Mouse (Mus musculus) spleen, adult 2 months (tissue): ENCODE data around the gene Fam98c. TPM values are rescaled to one million over a fixed set of nuclear protein-coding genes. Genes with fewer than 3 reads are reported as not detected.
"Not testable (repeated sequence)": the region's sequence is repeated elsewhere in the genome, so short reads cannot be mapped to it uniquely, and the experiment has no call there.

Experiments
- DNase-seq, 2 experiments: peaks; one replicate each; pipeline versions ENCODE4 v3.0.0 to v3.0.0-alpha.2; 2012 to 2021; ENCODE audit warnings: low spot score in 2 of 2, low read depth in 1 of 2
- H3K27ac ChIP-seq: fragments of 200-500 bp; 2 replicates; pipeline ENCODE4 v1.5.1; 2012; ENCODE audit warnings: low read length, inconsistent platforms; ENCODE audit not compliant: insufficient read depth
- H3K27me3 ChIP-seq: fragments of 200-500 bp; 2 replicates; pipeline ENCODE4 v1.6.1; 2012; ENCODE audit warnings: mild to moderate bottlenecking, moderate library complexity, low read length, inconsistent platforms; ENCODE audit not compliant: control insufficient read depth, insufficient read depth
- H3K36me3 ChIP-seq: fragments of 200-500 bp; 2 replicates; pipeline ENCODE4 v1.6.1; 2012; ENCODE audit warnings: mild to moderate bottlenecking, low read length, inconsistent platforms; ENCODE audit not compliant: control insufficient read depth, insufficient read depth
- H3K4me1 ChIP-seq: fragments of 200-500 bp; 2 replicates; pipeline ENCODE4 v1.6.1; 2011; ENCODE audit warnings: inconsistent platforms; ENCODE audit not compliant: control insufficient read depth, insufficient read depth, insufficient read length
- H3K4me3 ChIP-seq: fragments of 200-500 bp; 2 replicates; pipeline ENCODE4 v1.5.1; 2011; ENCODE audit warnings: mild to moderate bottlenecking, inconsistent platforms; ENCODE audit not compliant: insufficient read depth, insufficient read length; ENCODE audit errors: extremely low read depth
- CTCF ChIP-seq: fragments of 200-500 bp; IDR thresholded peaks from 2 replicates; pipeline ENCODE4 v1.5.1; 2011; ENCODE audit warnings: mild to moderate bottlenecking, inconsistent platforms; ENCODE audit not compliant: insufficient read depth, insufficient read length, insufficient replicate concordance; ENCODE audit errors: extremely low read depth
- POLR2A ChIP-seq: fragments of 200-500 bp; IDR thresholded peaks from 2 replicates; pipeline ENCODE4 v1.6.1; 2011; ENCODE audit warnings: low read depth, low read length, inconsistent platforms
- WGBS: fragments of 180-500 bp; shearing (Covaris S2); methylation state at CpG from one replicate; pipeline ENCODE4 v1.1.7; 2018; 5-methylcytosine and 5-hydroxymethylcytosine counted together
- polyA plus RNA-seq: library from polyadenylated mRNA; depleted of rRNA; stranded (reverse); fragments of >200 nt; gene quantifications from 2 replicates; pipeline ENCODE4 v1.2.3, GENCODE M21; 2012

The Fam98c gene
- polyA plus RNA-seq, 1 experiment = 40.3 TPM

DNA sequence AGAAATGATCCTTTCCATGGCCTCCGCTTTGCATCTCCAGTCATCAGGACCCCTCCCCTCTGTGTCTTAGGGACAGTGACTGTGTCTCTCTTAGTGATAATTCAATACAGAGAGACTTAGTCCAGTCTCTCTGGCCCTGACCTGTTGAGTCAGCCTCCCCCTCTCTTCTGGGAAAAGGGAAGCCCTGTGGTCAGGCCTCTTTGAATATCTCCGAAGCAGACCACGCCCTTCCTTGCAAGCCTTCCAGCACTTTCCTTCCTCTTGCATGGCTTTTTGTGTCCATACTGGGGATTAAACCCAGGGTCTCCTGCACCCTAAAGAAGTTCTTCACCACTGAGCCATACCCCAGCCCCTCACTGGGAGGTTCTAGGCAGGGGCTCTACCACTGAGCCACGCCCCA is 12.0 kb downstream of the Fam98c start:
- Histone ChIP-seq H3K4me1 (no peaks in the 10 kb centered on the region; the same call in 1 of the 2 replicates), H3K27ac (no peak overlapping the region), H3K36me3 (no peaks in the 10 kb centered on the region), H3K27me3 (no peaks in the 10 kb centered on the region), H3K4me3 (no peak overlapping the region)
- TF ChIP-seq POLR2A (no peak), CTCF (no peak)
- DNase-seq = no peak
- 55% methylated on average over 4 of the region's 4 CpGs for WGBS

DNA sequence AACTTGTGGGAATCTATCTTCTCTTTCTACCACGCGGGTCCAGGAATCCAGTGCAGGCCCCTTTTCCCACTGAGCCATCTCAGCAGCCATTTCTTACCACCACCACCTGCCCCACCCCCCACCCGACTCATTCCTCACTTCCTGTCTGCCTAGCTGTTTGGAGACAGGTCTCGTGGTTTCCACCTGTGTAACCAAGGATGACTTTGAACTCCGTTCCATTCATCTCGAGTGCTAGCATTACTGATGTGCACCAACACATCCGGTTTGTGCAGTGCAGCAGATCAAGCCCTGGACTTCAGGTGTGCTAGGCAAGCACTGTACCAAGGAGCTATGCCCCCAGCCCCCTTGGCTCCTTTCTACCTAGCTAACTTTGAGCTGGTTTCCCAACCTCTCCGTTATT is 14.6 kb downstream of the Fam98c start:
- H3K4me1 ChIP-seq = no peaks in the 10 kb centered on the region; the same call in 1 of the 2 replicates
- WGBS = 46% methylated on average over 8 of the region's 8 CpGs
- DNase-seq = peak in 1 of 2 experiments; percentile 53
- no peaks in the 10 kb centered on the region for H3K27me3 ChIP-seq
- H3K36me3 ChIP-seq = no peaks in the 10 kb centered on the region
- no peak overlapping the region for H3K4me3 ChIP-seq
- TF ChIP-seq CTCF (no peak), POLR2A (no peak)
- no peak overlapping the region for H3K27ac ChIP-seq

DNA sequence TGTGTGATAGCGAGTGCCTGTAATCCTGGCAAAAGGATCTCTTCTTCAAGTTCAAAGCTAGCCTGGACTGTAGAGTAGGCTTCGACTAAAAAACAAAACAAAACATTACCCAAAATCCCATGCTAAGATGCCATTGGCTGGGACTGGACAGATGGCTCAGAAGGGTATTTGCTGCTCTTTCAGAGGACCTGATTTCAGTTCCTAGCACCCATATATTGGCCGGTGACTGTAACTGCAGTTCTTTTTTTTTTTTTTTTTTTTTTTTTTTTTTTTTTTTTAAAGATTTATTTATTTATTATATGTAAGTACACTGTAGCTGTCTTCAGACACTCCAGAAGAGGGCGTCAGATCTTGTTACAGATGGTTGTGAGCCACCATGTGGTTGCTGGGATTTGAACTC is 16.8 kb downstream of the Fam98c start:
- H3K27ac ChIP-seq, DNase-seq, H3K4me3 ChIP-seq, H3K27me3 ChIP-seq, H3K36me3 ChIP-seq, H3K4me1 ChIP-seq: not testable (repeated sequence)
- WGBS = 85% methylated on average over 3 of the region's 4 CpGs

DNA sequence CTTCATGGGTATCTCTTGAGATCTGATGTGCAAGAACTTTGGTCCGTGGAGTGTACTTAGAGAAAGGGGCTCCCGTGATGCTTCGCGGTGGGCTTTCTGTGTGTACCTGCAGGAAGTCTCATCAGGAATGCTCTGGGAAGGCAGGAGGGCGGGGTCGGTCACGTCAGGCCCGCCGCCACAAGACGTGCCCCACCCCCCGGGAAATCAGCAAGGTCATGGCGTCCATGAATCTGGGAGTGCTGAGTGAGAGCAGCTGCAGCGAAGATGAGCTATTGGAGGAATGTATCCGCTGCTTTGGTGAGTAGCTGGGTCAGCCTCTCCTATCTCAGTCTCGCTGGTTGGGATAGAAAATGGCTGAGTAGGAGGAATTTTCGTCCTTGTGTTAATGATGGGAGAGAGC is 18.6 kb downstream of the Fam98c start:
- WGBS = 80% methylated on average over 16 of the region's 16 CpGs
- Histone ChIP-seq H3K27me3 (no peaks in the 10 kb centered on the region; the same call in 1 of the 2 replicates), H3K4me3 (no peak overlapping the region), H3K4me1 (peaks cover 2% of the 10 kb centered on the region), H3K27ac (no peak overlapping the region), H3K36me3 (no peaks in the 10 kb centered on the region)
- no peak for DNase-seq
- no peak for TF ChIP-seq CTCF
- TF ChIP-seq POLR2A = no peak

DNA sequence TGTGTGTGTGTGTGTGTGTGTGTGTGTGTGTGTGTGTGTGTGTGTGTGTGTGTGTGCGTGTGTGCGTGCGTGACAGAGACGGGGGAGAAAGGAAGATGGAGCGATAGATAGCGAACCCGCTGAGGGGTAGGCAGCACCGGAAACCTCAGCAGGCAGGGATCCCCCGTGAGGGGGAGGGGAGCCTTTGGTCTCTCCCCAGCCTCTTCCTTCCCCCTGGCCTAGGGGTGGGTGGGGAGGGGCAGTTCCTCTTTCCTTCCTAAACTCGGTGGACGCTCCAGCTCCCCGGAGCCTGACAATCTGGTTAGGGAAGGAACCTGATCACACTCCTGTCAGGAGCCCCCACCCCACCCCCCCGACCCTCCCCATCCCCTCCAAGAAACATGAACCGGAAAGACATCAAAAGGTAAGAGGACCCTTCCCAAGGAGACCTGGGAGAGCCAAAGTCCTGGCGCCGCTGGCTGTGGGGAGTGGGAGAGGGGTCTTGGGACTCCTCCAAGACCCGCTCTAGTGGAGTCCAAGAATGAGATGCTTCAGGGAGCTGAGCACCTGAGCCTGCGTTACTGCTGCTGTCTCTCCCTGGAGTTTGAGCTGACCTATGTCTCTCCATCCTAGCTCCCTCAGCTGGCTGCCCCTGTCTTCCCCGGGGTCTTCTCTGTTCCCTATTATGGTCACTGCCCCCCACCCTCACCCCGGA is 21.2 kb downstream of the Fam98c start, which contains the start of gene Rasgrp4:
TSS of gene Rasgrp4 (plus strand) at position 159 of the 694 bp plus-strand sequence.
- peak; percentile 41 to 76 for DNase-seq
- peak within 1 kb of the TSS; percentile 45 for H3K4me3 ChIP-seq
- TF ChIP-seq POLR2A (no peak), CTCF (no peak)
- WGBS = 5% methylated on average over 14 of the region's 20 CpGs
- no peaks in the 10 kb centered on the region for H3K36me3 ChIP-seq
- H3K27ac ChIP-seq = no peak within 1 kb of the TSS
- H3K4me1 ChIP-seq = peaks cover 2% of the 10 kb centered on the region
- no peaks in the 10 kb centered on the region; the same call in 1 of the 2 replicates for H3K27me3 ChIP-seq

DNA sequence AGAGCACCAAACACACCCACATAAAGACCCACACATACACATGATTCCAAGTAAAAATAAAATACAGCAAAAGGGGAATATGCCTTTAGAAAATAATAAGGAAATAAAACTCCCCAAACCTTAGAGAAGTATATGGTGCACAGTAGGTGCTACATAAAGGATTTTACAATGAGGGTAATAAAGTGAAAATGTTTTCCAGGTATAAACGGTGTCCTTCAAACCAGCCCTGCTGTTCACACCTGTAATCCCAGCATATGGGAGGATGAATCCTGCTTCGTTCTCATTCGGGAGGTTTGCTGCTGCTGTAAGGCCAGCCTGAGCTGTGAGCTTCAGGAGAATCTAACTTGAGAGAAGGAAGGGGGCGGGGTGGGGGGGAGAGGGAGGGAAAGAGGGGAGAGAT is 21.8 kb downstream of the Fam98c start:
- WGBS = 1% methylated on average over 3 of the region's 4 CpGs
- no peak for DNase-seq
- H3K36me3 ChIP-seq = no peaks in the 10 kb centered on the region
- no peak overlapping the region for H3K27ac ChIP-seq
- peaks cover 2% of the 10 kb centered on the region for H3K4me1 ChIP-seq
- H3K4me3 ChIP-seq = peak overlapping the region; percentile 24; the same call in 1 of the 2 replicates
- TF ChIP-seq CTCF (no peak), POLR2A (no peak)
- no peaks in the 10 kb centered on the region; the same call in 1 of the 2 replicates for H3K27me3 ChIP-seq

DNA sequence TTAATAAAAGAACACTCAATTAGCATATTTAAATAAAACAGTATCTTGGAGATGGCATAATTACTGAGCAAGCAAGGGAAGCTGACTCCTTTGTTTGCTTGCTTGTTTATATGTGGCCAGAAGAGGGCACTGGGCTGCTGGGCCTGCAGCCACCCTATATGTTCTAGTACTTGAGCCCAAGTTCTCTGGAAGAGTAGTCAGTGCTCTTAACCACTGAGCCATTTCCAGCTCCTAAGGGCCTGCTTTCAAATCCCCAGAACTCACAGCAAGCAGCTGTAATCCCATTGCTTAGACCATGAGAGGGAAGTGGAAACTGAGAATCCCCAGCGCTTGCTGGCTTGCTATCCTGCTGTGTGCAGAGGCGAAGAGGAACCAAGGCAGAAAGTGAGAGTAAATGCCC is 27.3 kb downstream of the Fam98c start:
- Histone ChIP-seq H3K27ac (no peak overlapping the region), H3K4me3 (no peak overlapping the region), H3K27me3 (peaks cover 2% of the 10 kb centered on the region; the same call in 1 of the 2 replicates), H3K4me1 (no peaks in the 10 kb centered on the region; the same call in 1 of the 2 replicates), H3K36me3 (no peaks in the 10 kb centered on the region)
- DNase-seq = no peak
- peak; percentile 39; the same call in 1 of the 2 replicates for TF ChIP-seq CTCF
- TF ChIP-seq POLR2A = no peak
- 59% methylated on average over 2 of the region's 2 CpGs for WGBS
